Mouse (Mus musculus) kidney, adult 2 months (tissue): Measurements from ENCODE around the gene Pxdn. TPM values are rescaled to one million over a fixed set of nuclear protein-coding genes. Genes with fewer than 3 reads are reported as not detected.

Experiments
- DNase-seq: peaks from one replicate; pipeline ENCODE4 v3.0.0; 2021
- H3K27ac ChIP-seq: fragments of 200-500 bp; 2 replicates; pipeline ENCODE4 v1.5.1; 2012; ENCODE audit warnings: low read depth, low read length, control low read depth, inconsistent platforms; ENCODE audit not compliant: insufficient read depth
- H3K27me3 ChIP-seq: fragments of 200-500 bp; replicated peaks from 2 replicates; pipeline ENCODE4 v1.6.1; 2012; ENCODE audit warnings: mild to moderate bottlenecking, moderate library complexity, low read length, inconsistent platforms; ENCODE audit not compliant: control insufficient read depth, insufficient read depth
- H3K36me3 ChIP-seq: fragments of 200-500 bp; 2 replicates; pipeline ENCODE4 v1.6.1; 2012; ENCODE audit warnings: mild to moderate bottlenecking, moderate library complexity, low read length, inconsistent platforms; ENCODE audit not compliant: control insufficient read depth, insufficient read depth
- H3K4me1 ChIP-seq: fragments of 200-500 bp; 2 replicates; pipeline ENCODE4 v1.6.1; 2011; ENCODE audit warnings: low read length; ENCODE audit not compliant: control insufficient read depth, insufficient read depth
- H3K4me3 ChIP-seq: fragments of 200-500 bp; 2 replicates; pipeline ENCODE4 v1.5.1; 2011; ENCODE audit warnings: mild to moderate bottlenecking, low read depth, low read length, control low read depth; ENCODE audit not compliant: insufficient read depth
- CTCF ChIP-seq: fragments of 200-500 bp; conservative IDR thresholded peaks from 2 replicates; pipeline ENCODE4 v1.5.1; 2011; ENCODE audit warnings: low read depth, mild to moderate bottlenecking, control low read depth, low read length, moderate library complexity, mixed read lengths; ENCODE audit not compliant: insufficient read depth, insufficient read length
- POLR2A ChIP-seq: fragments of 200-500 bp; IDR thresholded peaks from one replicate; pipeline ENCODE4 v1.6.1; 2011; ENCODE audit warnings: low read depth, low read length, control low read depth
- WGBS: fragments of 180-500 bp; shearing (Covaris S2); methylation state at CpG from one replicate; pipeline ENCODE4 v1.1.7; 2018; 5-methylcytosine and 5-hydroxymethylcytosine counted together
- polyA plus RNA-seq: library from polyadenylated mRNA; depleted of rRNA; stranded (reverse); fragments of >200 nt; gene quantifications from 2 replicates; pipeline ENCODE4 v1.2.3, GENCODE M21; 2012

Pxdn gene
- polyA plus RNA-seq, 1 experiment = 24.0 TPM

DNA sequence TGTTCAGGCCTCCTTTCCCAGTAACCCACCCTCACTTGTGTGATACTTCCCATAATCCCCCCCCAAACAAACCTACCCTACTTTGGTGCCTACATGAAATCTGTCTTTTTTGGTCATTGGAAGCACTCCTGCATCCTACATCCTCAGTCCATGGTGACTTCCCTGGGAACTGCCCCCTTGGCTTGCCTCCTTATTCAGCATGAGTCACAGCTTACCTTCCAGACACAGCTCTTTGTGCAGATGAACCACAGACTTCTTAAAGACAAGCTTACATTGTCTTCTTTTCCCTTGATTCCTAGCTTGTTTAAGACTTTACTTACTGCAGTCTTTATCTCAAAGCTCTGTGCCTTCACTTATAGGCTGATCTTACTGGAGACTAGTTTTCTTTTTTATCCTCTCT is 83.0 kb downstream of the Pxdn start:
- TF ChIP-seq CTCF (no peak), POLR2A (no peak)
- DNase-seq = no peak

DNA sequence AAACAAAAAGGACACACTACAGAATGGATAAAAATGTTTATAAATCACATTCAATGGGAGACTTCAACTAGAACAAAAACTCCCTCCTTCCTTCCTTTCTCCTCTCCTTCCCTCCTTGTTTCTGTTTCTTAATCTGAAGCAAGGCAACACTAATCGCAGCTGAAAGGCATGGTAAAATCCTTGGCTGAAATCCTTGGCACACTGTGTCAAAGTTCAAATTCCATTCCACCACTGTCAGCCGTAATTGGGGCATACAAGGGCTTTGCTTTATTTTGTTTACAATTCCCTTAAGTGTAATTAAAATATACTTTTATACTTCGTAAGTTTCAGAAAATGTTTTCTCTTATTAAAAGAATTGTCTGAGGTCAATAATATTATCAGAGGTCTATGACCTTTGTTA is 86.1 kb downstream of the Pxdn start:
- Histone ChIP-seq H3K4me1 (no peaks in the 10 kb centered on the region), H3K4me3 (no peak overlapping the region), H3K36me3 (no peaks in the 10 kb centered on the region), H3K27me3 (no peaks in the 10 kb centered on the region), H3K27ac (no peak overlapping the region)
- TF ChIP-seq CTCF (no peak), POLR2A (no peak)
- WGBS = 19% methylated on average over 3 of the region's 3 CpGs
- peak; percentile 87 for DNase-seq

More for the DNA sequence above, 83.0 kb downstream of the Pxdn start:
- Histone ChIP-seq H3K36me3 (no peaks in the 10 kb centered on the region), H3K27me3 (no peaks in the 10 kb centered on the region), H3K27ac (no peak overlapping the region), H3K4me1 (no peaks in the 10 kb centered on the region), H3K4me3 (no peak overlapping the region)

DNA sequence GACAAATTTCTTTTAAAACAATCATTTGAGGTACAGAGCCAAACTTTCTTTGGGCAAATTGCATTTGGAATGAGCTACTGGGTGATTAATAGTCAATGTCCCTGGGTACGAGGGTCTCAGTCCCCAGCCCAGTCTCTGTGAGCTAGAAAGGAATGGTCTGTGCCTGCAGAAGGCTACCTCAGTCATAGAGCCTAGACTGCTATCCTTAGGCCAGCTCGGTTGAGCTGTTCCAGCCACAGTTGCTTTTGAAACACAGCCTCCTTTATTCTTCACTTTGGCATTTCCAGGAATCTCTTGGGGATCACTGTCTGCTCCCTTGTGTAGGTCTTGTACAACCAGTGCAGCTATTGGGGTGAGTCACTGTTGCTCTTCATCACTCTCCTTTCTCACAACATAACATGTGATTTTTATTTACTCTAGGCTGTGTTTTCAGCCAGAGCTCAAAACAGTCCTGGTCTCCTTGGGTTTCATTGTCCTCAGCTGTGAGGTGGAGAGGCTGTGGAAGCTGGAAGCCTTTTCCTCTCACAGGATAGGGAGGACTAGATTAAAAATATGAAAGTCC is 86.9 kb downstream of the Pxdn start:
- H3K4me1 ChIP-seq = no peaks in the 10 kb centered on the region
- no peaks in the 10 kb centered on the region for H3K27me3 ChIP-seq
- 85% methylated on average over 2 of the region's 2 CpGs for WGBS
- H3K4me3 ChIP-seq = no peak overlapping the region
- no peak for DNase-seq
- no peak for TF ChIP-seq CTCF
- no peak for TF ChIP-seq POLR2A
- no peak overlapping the region for H3K27ac ChIP-seq
- no peaks in the 10 kb centered on the region for H3K36me3 ChIP-seq

DNA sequence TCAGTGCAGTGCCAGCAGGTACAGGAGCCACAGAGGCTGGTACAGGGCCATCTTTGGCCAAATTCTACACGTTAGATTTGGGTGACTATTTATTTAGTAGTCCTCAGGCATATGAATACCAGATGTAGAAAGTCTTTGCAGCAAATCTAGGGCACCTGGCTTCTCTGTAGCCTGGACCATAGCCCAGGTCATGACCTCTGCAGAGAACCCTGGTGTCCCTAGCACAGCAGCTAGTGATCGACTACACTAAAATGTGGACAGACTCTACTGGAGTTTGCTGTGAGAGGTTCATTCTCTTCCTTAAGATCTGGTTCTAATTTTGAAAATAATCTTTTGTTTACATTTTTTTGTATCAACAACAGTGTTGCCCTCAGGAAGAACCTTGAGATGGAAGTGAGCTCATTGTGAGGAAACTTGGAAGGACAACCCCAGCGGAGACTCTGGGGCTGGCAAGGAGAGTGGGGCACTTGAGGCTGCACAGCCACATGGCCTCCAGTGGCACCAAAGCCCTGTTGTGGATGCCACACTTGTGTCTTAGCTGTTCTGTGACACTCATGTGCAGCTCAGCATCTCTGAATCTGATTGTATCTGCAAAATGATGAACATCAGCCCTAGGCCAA is 90.4 kb downstream of the Pxdn start:
- H3K27me3 ChIP-seq = no peaks in the 10 kb centered on the region
- no peak overlapping the region for H3K4me3 ChIP-seq
- H3K36me3 ChIP-seq = no peaks in the 10 kb centered on the region
- no peaks in the 10 kb centered on the region for H3K4me1 ChIP-seq
- no peak for DNase-seq
- TF ChIP-seq CTCF (no peak), POLR2A (no peak)
- WGBS = 85% methylated on average over 3 of the region's 3 CpGs
- H3K27ac ChIP-seq = no peak overlapping the region

DNA sequence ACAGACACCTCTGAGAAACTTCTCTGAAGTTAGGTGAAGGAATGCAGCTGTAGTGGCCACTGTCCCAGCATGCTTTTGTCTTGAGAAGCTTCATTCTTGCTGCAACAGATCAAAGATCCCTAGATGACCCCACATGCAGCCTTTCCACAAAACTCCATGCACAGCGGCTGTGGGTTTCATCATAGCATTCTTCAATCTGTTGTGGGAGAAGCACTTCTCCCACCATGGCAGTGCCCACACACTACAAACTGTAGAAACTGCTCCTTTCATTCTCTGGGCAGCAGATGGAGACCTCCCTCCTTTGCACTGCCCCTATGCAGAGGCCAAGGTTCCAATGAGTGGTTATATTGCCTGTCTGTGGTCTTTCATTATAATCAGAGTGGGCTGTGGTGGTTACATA is 91.7 kb downstream of the Pxdn start:
- WGBS = 91% methylated on average over 1 of the region's 1 CpGs

DNA sequence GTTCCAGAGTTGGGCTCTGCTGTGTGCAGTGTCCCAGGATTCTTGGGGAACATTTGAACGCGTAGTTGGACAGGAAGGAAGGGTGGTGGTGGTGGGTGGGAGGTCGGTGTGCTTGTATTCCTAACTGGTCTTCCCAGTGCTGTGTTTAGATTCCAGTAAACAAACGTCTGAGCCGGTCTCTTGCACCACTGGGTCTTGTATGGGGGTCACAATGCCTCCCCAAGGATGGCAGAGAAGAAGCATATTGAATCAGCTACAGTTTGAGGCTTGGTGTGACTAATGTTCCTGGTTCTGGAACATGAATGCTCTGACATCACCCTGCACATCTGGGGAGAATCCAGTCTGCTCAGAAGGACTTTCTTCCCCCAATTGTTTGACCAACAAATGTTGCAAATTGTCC is 93.2 kb downstream of the Pxdn start:
- Histone ChIP-seq H3K27me3 (no peaks in the 10 kb centered on the region), H3K27ac (no peak overlapping the region), H3K4me3 (no peak overlapping the region), H3K4me1 (no peaks in the 10 kb centered on the region), H3K36me3 (no peaks in the 10 kb centered on the region)
- TF ChIP-seq CTCF = no peak
- 62% methylated on average over 5 of the region's 5 CpGs for WGBS
- no peak for DNase-seq

More for the DNA sequence above, 91.7 kb downstream of the Pxdn start:
- TF ChIP-seq CTCF (no peak), POLR2A (no peak)
- no peaks in the 10 kb centered on the region for H3K36me3 ChIP-seq
- no peaks in the 10 kb centered on the region for H3K27me3 ChIP-seq
- no peak overlapping the region for H3K4me3 ChIP-seq
- no peaks in the 10 kb centered on the region for H3K4me1 ChIP-seq
- DNase-seq = no peak
- H3K27ac ChIP-seq = no peak overlapping the region

DNA sequence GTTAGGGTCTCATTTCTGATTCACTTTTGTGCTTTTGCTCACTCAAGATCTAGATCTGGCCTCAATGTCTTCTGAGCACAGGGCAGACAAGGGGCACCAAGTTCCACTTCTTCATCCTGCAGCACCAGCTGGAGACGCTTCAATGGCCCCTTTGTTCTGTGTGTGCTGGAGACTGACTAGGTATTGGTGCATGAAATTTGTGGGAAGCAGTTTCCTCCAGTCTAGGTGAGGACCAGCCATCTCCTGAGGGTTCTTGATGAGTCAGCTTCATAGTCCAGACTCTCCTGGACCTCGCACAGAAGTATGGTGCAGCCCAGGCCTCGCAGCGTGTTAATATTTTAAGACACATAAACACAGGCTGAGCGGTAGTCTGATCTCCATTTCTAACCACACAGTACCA is 97.3 kb downstream of the Pxdn start:
- no peak for DNase-seq
- WGBS = 82% methylated on average over 5 of the region's 5 CpGs
- H3K4me1 ChIP-seq = no peaks in the 10 kb centered on the region
- no peak overlapping the region for H3K27ac ChIP-seq
- no peaks in the 10 kb centered on the region for H3K36me3 ChIP-seq
- no peak overlapping the region for H3K4me3 ChIP-seq
- no peaks in the 10 kb centered on the region for H3K27me3 ChIP-seq
- TF ChIP-seq CTCF = no peak
- TF ChIP-seq POLR2A = no peak

DNA sequence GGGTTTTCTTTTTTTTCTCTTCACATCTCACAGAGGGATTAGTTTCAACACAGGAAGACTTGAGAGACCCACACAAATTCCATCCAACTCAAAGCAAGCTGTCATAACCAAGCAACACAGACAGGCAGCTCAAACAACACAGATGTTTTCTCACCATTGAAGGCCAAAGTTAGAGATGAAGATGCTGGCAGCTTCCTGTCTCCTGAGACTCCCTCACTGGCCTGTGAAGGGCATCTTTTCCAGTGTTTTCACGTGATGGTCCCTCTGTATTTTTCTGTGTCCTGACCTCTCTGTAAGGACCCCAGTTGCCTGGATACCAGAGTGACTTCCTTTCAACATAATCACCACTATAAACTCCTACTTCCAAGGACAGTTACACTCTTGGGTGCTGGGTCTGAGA is 98.0 kb downstream of the Pxdn start:
- DNase-seq = no peak
- Histone ChIP-seq H3K27me3 (no peaks in the 10 kb centered on the region), H3K4me1 (no peaks in the 10 kb centered on the region), H3K36me3 (no peaks in the 10 kb centered on the region), H3K27ac (no peak overlapping the region), H3K4me3 (no peak overlapping the region)
- TF ChIP-seq POLR2A (no peak), CTCF (no peak)
- 50% methylated on average over 1 of the region's 1 CpGs for WGBS
